Mouse (Mus musculus) kidney, adult 18-20 months (tissue): ENCODE measurements at regions not wholly inside any gene's neighbourhood (a gene's known extent, or its start where the extent isn't known, plus 50 kb on each side); places are given as distances from the start of the nearest gene placed in this dataset.

Experiments
- DNase-seq: peaks from one replicate; pipeline ENCODE4 v3.0.0; 2021

DNA sequence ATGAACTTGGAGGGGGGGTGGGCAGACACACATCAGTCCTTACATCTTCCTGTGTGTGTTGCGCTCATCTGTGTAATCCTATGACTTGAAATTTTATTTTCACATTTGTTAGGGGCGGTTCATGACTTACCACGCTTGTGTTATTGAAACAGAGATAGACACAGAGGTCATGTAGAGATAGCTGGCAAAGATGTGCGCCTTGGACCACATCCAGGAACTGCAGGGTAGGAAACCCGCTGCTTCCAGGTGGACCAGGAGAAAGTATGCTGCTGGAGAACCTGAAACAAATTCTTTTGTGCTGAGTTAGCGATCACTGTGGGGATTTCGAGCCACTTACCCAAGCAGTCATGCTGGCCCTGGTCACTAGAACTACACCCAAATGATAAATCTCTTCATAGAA, 89.1 kb downstream of the Kcnj2 start:
- no peak for DNase-seq

- no peak for DNase-seq
These were observed 89.8 kb downstream of the Kcnj2 start for GRCm38 (mm10) chr11:111155747-111156146.

DNA sequence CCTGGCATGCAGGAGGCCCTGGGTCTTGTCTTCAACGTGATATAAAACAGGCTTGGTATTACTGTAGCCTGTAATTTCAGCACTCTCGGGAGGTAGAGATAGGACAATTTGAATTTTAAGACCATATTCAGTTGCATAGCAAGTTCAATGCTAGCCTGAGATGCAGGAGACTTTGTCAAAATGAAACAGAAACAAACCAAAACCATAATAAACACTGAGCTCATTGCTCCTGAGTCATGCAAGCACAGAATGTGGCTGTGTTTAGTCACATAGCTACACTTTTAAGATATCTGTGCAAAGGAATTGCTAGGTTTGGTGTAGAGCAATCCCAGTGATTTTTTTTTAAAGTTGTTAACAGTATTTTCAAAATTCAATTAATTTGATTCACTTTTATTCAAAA, 93.3 kb downstream of the Kcnj2 start:
- DNase-seq: no peak

DNA sequence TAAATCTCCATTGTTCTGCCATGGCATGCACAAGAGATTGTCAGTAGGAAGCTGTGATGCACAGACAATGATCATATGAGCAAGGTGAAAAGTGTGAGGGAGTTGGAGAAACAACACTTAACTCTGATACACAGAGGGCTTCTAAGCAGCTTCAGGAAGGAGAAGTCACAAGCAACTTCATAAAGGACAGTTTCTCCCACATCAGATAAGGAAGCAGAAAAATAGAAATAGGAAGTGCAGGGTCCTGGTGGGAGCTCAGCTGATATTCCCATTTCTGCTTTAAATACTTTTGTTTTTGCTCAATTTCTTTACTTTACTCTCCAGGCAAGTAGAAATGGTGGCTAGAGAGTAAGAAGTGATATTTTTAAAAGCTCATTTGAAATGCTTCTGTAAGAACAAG, 98.9 kb downstream of the Kcnj2 start:
- no peak for DNase-seq

- DNase-seq: no peak
These were observed 104.3 kb downstream of the Kcnj2 start for GRCm38 (mm10) chr11:111170174-111170800.

- no peak for DNase-seq
These were observed 107.6 kb downstream of the Kcnj2 start for GRCm38 (mm10) chr11:111173525-111173924.

- no peak for DNase-seq
These were observed 109.6 kb downstream of the Kcnj2 start for GRCm38 (mm10) chr11:111175566-111175965.

- no peak for DNase-seq
These were observed 111.6 kb downstream of the Kcnj2 start for GRCm38 (mm10) chr11:111177516-111177915.

GRCm38 (mm10) chr11:111197422-111197821, 131.5 kb downstream of the Kcnj2 start:
- DNase-seq: no peak

- no peak for DNase-seq
These were observed 134.5 kb downstream of the Kcnj2 start for GRCm38 (mm10) chr11:111200512-111200911.

- DNase-seq: no peak
These were observed 136.8 kb downstream of the Kcnj2 start for GRCm38 (mm10) chr11:111202780-111203179.

DNA sequence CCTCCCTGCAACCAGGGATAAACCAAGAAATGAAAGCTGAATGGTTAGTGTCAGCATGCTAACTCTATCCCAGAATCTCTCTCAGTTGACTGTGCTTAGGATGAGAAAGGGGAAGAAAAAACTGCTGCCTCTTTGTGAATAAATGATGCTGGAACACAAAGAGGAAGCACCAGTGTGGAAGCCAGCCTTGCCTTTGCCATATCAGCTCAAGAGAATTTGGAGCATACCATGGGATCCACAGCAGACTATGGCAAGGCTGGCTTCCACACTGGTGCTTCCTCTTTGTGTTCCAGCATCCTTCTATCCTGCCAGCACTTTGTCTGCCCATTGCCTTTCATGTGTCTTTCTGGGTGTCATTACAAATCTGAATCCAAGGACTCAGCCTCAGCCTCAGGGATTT, 144.6 kb downstream of the Kcnj2 start:
- no peak for DNase-seq

- no peak for DNase-seq
These were observed 146.2 kb downstream of the Kcnj2 start for GRCm38 (mm10) chr11:111212038-111212701.

GRCm38 (mm10) chr11:111212702-111213328, 146.9 kb downstream of the Kcnj2 start:
- no peak for DNase-seq

DNA sequence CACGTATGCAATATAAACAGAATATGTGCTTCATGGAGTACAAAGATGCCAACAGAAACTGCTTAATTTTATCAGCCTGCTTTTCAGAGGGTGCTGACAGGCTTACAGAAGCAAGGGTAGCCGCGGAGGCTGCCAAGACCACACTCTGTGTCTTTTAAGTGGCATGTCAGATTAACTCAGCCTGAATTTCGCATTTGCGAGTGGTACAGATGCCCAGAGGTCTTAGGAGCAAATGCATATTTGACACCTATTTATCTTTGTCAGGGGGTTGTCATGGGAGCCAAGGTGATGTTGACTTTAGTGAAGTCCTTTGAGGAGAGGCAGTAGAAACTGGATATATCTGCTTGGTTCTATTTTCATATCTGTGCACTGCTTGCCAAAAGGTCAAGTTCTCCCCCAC, 149.0 kb downstream of the Kcnj2 start:
- no peak for DNase-seq

- DNase-seq: no peak
These were observed 157.9 kb downstream of the Kcnj2 start for GRCm38 (mm10) chr11:111223834-111224233.

GRCm38 (mm10) chr11:111227305-111227704, 161.3 kb downstream of the Kcnj2 start:
- no peak for DNase-seq

- no peak for DNase-seq
These were observed 170.8 kb downstream of the Kcnj2 start for GRCm38 (mm10) chr11:111236741-111237140.

DNA sequence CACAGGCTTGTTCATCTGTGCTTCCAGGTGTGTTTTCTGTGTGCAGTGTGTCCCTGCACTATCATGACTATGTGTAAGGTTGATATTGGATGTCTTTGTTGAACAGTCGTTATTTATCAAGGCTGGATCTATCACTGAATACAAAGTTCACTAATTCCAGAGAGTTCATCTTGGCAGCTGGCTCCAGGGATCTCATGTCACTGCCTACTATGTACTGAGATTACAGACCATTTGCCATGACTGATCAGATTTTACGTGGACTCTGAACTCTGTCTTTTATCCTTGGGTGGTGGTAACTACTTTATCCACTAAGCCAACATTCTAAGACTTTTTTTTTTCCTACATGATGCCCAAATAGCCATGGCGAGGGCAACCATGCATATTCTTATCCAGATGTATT, 173.8 kb downstream of the Kcnj2 start:
- DNase-seq: no peak

DNA sequence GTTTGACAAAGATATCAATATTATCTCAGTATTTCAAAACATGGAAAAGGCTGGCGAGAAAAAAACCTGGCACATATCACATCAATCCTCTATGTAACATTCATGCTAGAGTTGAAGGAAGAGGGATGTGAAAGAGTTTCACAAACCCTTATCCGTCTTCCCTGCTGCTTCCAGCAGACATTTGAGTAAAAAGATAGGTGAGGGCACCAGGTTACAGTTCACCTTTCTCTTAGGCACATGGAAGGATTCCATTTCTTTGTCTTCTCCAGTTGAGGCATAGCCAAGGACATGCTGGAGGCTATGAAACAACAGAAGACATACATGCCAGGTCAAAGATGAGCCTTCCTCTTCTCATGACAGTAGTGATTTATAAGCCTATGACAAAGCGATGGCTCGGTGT, 186.3 kb downstream of the Kcnj2 start:
- DNase-seq: no peak

GRCm38 (mm10) chr11:111256596-111256995, 190.6 kb downstream of the Kcnj2 start:
- DNase-seq: no peak

DNA sequence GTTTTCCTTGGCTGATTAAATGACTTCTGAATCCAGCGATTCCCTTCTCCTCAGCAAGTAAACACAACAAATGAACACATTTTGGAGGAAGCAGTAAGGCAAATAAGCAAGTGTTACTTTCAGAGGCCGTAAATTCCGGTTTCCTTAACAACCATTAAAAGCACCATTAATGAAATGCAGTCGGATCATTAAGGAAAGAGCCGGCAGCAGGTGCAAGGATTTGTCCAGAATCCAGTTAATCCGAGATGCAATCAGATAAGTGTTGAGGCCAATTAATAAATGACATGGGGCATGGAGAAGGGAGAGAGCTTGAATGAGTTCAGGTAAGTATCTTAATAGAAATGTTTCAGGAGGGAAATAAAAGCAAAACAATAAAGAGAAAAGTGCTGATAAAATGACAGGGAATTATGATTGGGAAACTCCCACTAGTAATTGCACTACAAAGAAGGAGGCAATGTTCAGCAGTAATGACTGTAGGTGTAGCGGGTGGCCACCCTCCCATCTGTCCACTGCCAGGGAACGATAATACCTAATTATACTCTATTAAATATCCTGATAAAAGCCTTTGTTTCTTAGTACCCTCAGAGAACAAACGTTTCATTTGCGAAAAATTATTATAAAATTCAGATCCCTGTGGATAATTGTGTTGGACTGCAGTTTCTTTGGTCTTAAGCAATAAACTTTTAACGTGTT, 194.9 kb downstream of the Kcnj2 start:
- no peak for DNase-seq

GRCm38 (mm10) chr11:111273651-111274050, 207.7 kb downstream of the Kcnj2 start:
- DNase-seq: no peak

DNA sequence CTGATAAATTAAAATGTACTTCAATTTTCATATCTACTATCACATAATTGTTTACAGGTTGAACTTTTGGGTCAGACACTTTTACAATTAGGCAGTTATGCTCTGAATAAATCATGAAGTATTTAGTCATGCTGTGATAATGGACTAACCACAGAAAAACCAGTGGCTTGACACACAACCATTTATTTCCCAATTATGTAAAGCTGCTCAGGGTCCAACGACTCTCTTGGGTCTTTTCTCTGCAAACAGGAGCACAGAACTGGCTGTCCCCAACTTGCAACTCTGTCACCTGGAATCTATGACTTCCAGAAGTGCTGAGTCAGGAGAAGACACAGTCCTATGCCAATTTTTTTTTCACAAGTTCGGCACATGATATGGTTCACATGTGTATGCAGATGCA, 214.8 kb downstream of the Kcnj2 start:
- no peak for DNase-seq
